ENCODE assay signal across 15 mouse cellular contexts in genomic region chr11:53000226-53000625, GRCm38 (mm10).
"Had no signal": no experiment of that assay in that cellular context is flagged by ENCODE, and none has a peak within 500 bp of the region (broad histone marks: within the 10 kb centered on the region; RNA-seq: fewer than 3 reads in every experiment).

No protein-coding gene starts in this region.

- H3K9ac ChIP-seq: neural tube, embryonic 15.5 days; stomach, embryonic 15.5 days had no signal

- H3K4me1 ChIP-seq: stomach, embryonic 15.5 days had no signal

- DNase-seq: retina, postnatal 1 day; right cerebral cortex, adult 18-20 months; right cerebral cortex, postnatal 14 days; right cerebral cortex, postnatal 25 days; right cerebral cortex, postnatal 4 days; spleen, adult 18-20 months; thymus, adult 18-20 months; thymus, adult 2 months; thymus, postnatal 14 days; thymus, postnatal 25 days; thymus, postnatal 36 days; thymus, postnatal 4 days had no signal

- H3K4me2 ChIP-seq: neural tube, embryonic 15.5 days; stomach, embryonic 15.5 days had no signal

- H3K27me3 ChIP-seq: neural tube, embryonic 15.5 days; stomach, embryonic 15.5 days had no signal

- H3K9me3 ChIP-seq: neural tube, embryonic 15.5 days; stomach, embryonic 15.5 days had no signal

- H3K27ac ChIP-seq: neural tube, embryonic 15.5 days; stomach, embryonic 15.5 days; stomach, postnatal 0 days had no signal

- H3K36me3 ChIP-seq: neural tube, embryonic 15.5 days; stomach, embryonic 15.5 days had no signal

- H3K4me3 ChIP-seq: neural tube, embryonic 15.5 days; stomach, embryonic 15.5 days had no signal
